Mouse (Mus musculus) gastrocnemius, postnatal 14 days (tissue): ENCODE measurements around the gene Tnfsf9. TPM values are rescaled to one million over a fixed set of nuclear protein-coding genes. Genes with fewer than 3 reads are reported as not detected.

Source experiments
- DNase-seq: peaks from one replicate; pipeline ENCODE4 v3.0.0; 2021; ENCODE audit warnings: mixed read lengths
- intact Hi-C: fragments of 180-260 bp; cut with DNase I; formaldehyde crosslinking; loops from one replicate; pipeline ENCODE4 v1.15.1; 2025; ENCODE audit warnings: low total_unique reads
- total RNA-seq, 2 experiments: library from RNA; stranded (reverse); gene quantifications; 2 replicates each; pipeline ENCODE4 v1.2.3; 2021

The Tnfsf9 gene
- total RNA-seq, 2 experiments from 2014 or later: 0.82 to 1.0 TPM

DNA sequence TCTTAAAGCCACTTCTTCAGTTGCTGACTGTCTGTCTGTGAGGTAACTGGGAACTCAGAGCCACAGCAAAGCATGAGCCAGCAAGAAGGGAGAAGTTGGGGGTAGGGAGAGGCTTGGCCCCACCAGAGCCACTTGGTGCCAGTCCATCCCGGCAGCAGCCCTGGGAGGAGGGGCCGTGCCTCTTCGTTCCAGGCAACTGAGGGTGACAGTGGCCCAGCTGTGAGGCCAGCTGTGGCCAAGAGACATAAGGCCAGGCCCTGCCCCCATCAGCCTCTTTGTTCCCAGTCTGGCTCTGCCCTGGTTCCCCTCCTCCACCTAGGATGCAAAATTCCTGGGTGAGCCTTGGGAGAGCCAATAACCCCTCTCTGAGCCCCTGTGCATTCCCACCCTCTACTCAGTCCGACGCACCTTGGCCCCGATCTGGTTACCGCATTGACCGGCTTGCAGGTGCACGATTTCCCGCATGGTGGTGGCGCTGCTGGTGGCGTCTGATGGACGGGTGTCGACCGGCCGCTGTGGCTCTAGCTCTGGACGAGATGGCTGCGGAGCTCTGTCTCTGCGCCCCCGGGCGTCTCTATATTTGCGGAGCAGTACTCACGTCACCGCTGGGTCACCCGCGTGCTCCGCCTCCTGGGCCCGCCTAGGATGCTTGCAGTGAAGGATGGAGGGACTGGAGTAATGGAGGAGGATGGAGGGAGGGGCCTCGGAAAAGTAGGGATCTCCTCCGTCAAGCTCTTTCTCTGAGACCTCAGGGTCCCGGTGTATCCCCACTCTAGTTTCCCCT lies 17.9 kb upstream of the Tnfsf9 start, which contains the start of gene Tubb4a:
Gene Tubb4a, minus strand, starts transcription at position 734 of the 784 bp plus-strand sequence.
- peak; percentile 50 for DNase-seq
- intact Hi-C loops: no loop called here

DNA sequence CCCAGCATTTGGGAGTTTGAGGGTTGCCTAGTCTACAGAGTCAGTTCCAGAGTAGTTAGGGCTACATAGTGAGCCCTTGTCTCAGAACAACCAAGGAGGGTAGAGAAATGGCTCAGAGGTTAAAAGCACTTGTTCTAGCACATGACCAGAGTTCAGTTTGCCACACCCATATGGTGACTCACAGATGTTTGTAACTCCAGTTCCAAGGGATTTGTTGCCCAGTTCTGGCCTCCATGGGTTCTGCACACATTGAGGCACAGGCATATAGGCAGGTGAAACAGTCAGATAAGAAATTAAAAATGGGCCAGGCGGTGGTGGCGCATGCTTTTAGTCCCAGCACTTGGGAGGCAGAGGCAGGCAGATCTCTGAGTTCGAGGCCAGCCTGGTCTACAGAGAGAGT lies 10.9 kb upstream of the Tnfsf9 start:
- no peak for DNase-seq
- intact Hi-C loops: loop anchor here (10.0 kb wide), 1 partner anchor 241 kb away; no protein-coding TSS in a partner anchor

DNA sequence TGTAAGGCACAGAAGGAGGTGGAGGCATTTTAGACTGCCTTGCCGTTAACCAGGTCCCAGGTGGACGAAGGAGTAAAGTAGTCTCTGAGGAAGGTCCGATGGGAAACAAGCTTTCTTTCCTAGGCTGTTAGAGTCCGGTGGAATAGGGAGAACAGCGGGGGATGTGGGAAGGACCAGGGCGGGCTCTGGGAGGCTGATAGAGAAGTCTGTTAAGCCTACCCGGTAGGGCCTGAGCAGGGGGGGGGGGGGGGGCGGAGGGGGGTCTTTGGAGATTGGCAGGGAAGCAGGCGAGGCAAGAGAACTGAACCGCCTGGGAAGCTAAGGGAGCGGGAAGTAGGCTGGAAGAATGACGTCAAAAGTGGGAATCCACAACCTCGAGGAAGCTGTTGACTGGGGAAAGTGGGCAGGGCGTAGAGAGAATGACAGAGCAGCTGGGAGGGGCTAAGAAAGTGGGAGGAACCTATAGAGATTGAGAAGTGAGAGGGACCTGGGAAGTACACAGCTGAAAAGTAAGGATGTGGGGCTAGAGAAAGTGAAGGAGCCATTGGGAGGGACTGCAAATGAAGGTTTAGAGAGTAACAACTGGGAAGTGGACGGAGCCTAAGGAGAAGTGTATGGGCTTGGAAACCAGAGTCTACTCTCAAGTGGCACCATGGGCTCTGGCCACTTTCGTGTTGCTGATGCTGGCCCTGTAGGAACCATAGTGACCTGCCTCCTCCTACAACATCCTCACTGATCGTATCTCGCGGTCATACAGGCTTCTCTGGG lies 9.1 kb upstream of the Tnfsf9 start:
- intact Hi-C loops: loop anchor here (5.0 to 10.0 kb wide), 2 partner anchors 71 to 239 kb away; no protein-coding TSS in a partner anchor
- DNase-seq: peak; percentile 28

DNA sequence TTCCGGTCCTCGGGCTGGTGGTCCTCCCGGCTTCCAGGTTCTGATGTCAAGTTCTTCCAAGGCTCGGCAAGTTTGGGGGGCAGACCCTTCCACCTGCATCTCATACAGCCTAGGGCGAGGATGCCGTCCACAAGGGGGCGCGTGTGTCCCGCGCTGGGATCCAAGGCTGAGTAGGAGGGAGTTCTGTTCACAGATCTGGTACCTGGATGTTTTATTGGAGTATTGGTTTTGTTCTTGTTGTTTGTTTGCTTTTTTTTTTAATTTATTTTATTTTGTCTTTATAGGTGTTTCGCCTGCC lies 8.6 kb upstream of the Tnfsf9 start:
- DNase-seq: peak; percentile 83
- intact Hi-C loops: loop anchor here (5.0 to 10.0 kb wide), 2 partner anchors 71 to 238 kb away; no protein-coding TSS in a partner anchor

DNA sequence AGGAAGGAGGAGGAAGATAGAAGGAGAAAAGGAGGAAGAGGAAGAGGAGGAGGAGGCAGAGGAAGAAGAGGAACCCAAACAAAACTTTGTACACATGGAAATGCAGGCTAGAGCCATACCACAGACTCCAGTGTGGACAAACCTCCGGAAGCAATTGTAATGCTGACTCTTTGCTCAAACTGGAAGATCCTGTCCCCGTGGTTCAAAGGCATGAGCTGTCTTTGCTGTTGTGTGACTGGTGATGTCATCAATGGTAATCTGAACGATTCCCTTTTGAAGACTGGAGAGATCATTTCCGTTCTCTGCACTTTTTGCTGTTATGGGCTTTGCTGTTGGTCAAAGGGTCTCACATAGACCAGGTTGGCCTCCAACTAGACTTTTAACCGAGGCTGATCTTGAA lies 6.8 kb upstream of the Tnfsf9 start:
- intact Hi-C loops: loop anchor here (5.0 to 10.0 kb wide), 2 partner anchors 69 to 236 kb away; no protein-coding TSS in a partner anchor
- no peak for DNase-seq

DNA sequence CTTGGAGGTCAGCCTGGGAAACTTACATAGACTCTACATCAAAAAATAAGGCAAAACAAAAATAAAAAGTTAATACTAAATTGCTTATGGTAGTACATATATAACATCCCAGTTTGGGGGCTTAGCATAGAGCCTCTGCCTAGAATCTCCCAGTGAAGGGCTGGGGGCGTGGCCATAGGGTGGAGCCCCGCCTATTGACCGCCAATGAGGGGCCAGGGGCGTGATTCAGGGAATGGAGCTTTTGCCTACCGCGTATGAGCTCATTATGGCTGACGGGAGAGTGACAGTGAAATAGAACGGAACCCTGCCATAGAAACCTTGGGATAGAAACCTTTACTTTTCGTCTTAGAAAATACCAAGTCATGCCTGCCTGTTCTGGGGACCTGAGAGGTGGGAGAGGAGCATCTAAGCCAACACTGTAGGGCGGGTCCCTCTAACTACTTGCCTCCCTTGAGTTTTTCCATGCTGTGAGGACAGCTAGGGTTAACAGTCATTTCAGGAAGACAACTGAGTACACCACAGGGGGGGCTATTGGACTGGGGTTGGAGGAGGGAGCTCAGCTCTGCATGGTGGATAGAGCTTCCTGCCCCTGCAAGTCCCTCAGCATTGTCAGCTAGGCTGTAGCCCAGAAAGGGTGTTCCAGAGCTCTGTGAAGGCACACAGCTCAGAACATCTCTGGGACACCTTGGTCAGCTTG lies 5.3 kb upstream of the Tnfsf9 start:
- intact Hi-C loops: loop anchor here (5.0 to 10.0 kb wide), 2 partner anchors 68 to 235 kb away; no protein-coding TSS in a partner anchor
- DNase-seq: no peak

DNA sequence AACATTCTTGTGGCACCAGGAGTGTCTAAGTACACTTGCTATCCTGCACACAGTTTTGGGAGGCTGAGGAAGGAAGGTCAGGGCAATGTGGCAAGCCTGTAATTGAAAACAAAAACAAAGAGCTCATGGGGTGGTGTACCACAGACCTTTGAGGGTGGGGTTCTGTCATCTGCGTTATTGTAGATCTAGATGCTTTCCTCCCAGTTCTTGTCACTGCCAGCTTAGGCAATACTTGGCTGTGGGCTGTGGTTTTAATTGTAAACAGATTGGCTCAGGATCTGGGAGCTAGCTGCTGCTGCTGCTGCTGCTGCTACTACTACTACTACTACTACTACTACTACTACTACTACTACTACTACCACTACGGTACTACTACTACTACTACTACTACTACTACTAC lies 2.8 kb upstream of the Tnfsf9 start:
- intact Hi-C loops: no loop called here
- DNase-seq: no peak

DNA sequence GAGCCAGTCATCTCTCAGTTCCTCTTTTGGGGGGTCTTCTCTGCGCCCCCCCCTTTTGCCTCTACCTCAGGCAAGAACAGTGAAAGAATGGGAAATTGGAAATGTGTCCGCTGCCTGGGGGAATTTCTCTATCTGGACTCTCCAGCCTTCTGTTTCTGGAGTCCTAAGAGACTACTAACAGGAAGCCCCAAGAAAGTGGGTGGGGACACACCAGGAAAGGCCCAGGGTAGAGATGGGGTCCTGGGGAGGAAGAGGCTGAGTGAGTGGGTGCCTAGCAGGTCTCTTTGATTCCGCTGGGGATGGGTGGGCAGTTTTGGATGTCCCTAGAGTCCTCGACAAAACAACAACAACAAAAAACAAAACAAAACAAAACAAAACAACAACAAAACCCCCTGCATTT lies 629 bp upstream of the Tnfsf9 start:
- intact Hi-C loops: no loop called here
- no peak for DNase-seq

DNA sequence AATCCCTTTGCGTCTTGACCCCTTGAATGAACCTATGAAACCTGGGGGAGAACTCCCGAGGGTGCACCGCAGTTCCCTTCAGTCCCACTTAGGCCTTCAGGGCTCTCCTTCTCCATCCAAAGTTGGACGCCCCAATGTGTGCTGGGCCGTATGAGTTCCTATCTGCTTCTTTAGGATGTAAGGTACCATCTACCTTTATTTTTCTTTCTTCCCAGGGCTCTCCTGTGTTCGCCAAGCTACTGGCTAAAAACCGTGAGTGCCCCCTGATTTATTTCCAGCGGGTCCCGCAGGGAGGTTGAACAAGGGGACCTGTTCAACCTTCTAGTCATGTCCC lies 877 bp downstream of the Tnfsf9 start:
- intact Hi-C loops: no loop called here

DNA sequence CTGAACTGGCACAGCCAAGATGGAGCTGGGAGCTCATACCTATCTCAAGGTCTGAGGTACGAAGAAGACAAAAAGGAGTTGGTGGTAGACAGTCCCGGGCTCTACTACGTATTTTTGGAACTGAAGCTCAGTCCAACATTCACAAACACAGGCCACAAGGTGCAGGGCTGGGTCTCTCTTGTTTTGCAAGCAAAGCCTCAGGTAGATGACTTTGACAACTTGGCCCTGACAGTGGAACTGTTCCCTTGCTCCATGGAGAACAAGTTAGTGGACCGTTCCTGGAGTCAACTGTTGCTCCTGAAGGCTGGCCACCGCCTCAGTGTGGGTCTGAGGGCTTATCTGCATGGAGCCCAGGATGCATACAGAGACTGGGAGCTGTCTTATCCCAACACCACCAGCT lies 1.9 kb downstream of the Tnfsf9 start:
- intact Hi-C loops: no loop called here
- no peak for DNase-seq

More for the DNA sequence above, 877 bp downstream of the Tnfsf9 start:
- DNase-seq: no peak

DNA sequence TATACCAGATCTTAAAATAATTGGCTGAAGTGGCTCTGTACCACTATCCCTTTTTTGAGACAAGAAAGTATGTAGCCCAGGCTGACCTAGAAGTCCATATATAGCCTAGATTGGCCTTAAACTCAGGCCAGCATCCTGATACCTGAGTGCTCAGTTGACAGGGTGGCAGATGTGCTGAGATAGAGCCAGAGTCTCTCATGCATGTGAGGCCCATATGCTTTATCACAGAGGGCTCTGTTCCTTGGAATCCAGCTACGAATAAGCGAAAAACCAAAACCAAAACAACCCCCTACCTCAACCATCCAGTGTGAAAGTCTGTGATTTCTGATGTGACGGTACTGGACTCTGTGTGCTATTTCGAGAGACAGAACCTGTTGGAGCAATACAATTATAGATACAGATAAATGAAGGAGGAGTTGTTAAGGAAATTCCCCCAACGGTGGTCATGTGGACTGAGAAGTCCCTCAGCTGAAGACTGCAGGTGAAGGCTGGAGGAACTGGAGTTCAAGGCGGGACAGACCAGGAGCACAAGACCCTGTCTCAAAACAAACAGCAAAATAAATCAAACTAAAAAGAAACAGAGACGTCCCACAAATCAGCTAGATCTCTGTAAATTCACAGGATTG lies 3.0 kb downstream of the Tnfsf9 start:
- DNase-seq: no peak
- intact Hi-C loops: no loop called here

DNA sequence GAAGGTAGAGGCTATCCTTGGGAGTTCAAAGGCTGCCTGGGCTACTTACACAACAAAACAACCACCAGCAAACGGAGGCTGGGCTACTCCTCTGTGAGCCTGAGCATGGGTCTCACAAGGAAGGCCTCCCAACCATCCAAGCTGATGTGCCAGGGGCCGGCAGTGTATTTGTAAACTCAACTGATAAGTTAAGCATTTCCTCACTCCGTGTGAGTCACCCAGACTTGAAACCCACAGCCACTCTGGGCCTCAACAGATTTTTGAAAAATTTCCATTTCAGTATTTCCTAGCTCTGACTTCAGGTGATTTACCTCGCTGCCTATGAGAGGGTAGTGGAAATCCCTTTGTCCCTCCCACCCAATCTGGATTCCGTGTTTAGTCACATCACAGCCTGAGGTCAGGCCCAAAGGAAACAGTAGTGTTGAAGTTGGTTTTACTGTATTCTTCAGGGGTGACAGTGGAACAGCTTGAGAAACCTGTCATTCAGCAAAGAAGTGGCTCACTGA lies 3.6 kb downstream of the Tnfsf9 start:
- DNase-seq: no peak
- intact Hi-C loops: no loop called here

DNA sequence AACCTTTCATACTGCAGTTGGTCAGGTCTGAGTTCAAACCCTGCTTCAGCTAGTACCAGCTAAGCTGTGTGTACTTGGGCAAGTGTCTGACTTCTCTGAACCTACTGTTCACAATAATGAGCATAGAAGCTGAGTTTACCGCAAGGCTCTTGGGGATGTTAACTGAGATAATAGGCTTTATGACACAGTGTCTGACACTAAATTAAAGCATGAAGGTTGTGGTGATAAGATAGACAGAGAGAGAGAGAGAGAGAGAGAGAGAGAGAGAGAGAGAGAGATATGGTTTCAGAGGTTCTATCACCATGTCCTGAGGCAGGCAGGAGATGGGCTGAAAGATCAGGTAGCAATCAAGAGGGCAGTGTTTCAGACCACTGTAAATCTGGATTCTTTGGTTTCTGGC lies 4.9 kb downstream of the Tnfsf9 start:
- intact Hi-C loops: no loop called here
- DNase-seq: no peak

DNA sequence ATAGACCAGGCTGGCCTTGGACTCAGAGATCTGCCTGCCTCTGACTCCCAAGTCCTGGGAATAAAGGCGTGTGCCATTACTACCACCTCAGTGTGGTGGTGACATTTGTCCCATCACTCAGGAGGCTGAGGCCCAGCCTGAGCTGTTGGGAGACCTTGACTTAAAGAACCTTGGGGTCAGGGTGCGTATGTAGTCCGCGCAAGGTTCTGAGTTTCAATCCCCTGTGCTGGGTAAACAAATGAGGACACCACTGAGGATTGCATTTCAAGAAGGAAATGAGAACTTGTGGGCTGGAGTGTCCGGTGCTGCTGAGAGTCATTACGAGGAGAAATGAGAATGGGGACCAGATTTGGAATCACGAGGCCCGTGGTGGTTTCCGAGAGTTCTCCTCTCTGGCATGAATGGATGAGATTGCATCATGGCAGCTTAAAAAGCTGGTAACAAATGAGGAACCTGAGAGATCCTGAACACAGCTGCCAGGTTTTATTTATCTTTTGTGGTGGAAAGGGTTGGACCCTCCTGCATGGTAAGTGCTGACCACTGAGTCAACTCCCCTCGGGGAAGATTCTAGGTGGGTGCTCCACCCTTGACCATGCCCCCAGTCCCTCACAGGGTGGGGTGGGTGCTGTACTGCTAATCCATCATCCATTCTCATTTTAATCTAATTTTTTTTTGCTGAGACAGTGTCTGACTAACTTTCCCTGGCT lies 7.8 kb downstream of the Tnfsf9 start:
- intact Hi-C loops: no loop called here
- no peak for DNase-seq

DNA sequence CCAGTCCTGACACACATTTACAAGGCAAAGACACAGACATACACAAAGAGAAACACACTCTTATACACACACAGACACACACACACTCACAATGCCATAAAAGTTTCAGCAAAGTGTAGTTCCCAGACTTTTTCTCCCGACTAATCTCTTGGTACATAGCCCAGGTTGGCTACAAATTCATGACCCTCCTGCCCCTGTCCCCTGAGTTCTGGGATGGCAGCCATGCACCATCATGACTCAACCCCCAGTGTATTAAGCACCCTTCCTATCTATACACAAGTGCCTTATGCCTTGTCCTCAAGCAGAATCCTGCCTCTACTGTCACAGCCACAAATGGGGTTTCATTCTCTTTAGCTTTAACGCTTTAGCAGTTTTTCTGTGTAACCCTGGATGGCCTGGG lies 11.7 kb downstream of the Tnfsf9 start:
- intact Hi-C loops: no loop called here
- DNase-seq: no peak

DNA sequence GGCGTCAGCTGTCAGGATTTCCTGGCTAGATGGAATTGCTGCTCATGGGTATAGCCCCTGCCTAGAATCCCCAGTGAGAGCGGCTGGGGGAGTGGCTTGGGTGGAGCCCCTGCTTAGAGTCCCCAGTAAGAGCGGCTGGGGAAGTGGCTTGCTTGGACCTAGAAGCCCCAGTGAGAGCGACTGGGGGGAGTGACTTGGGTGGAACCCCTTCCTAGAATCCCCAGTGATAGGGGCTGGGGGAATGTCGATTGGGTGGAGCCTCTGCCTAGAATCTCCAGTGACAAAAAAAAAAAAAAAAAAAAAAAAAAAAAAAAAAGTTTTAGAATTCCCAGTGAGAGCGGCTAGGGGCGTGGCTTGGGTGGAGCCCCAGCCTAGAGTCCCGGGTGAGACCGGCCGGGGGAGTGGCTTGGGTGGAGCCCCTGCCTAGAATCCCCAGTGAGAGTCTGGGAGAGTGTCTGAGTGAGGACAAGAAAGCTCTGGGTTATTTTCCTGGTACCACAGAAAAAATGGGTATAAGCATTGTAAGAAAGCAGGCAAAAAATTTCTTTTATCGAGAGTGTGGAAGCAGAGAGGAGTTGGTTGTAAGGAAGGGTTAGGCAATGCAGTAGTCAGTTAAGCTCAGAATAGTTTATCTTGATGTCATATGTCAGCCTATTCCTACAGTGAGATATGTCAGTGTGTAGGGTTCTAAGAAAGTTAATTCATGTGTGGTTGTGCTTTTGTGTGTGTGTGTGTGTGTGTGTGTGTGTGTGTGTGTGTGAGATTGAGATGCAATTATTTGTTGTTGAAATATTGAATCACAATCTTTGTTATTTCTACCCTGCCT lies 13.6 kb downstream of the Tnfsf9 start:
- intact Hi-C loops: no loop called here
- peak; percentile 36 for DNase-seq

DNA sequence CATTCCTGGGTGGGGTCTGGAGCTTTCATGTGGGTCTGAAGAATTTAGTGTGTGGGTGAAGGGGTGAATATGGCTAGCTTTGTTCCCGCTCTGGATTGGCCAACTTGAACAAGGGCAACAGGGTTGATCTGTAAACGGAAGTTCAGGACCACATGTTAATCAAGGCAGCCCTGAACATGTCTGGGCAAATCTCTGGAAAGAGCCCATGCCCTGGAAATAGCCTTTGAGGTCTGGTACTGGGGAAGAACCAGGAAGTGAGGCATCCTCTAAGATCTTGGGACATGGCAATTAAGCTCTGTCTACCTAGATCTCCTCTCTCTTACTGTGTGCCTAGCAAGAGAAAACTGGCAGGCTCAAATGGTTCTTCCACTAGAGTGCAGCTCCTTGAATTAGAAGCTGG lies 16.7 kb downstream of the Tnfsf9 start:
- DNase-seq: no peak
- intact Hi-C loops: no loop called here
